Mouse (Mus musculus): ENCODE results near the gene Rab35. TPM values are rescaled to one million over a fixed set of nuclear protein-coding genes. Genes with fewer than 3 reads are reported as not detected.

Gene Rab35
- polyA plus RNA-seq, 1 experiment, result 52.0 TPM

GRCm38 (mm10) chr5:115591506-115591905, 40.2 kb upstream of the Rab35 start:
- no peak overlapping the region for H3ac ChIP-seq (ENCODE audit: control insufficient read depth, insufficient read length, low read depth)
- TF ChIP-seq CTCF (IDR thresholded peaks at IDR 0.05; ENCODE audit: control insufficient read depth, insufficient read depth, insufficient read length) (no peak), FOSL1 (IDR thresholded peaks at IDR 0.05; ENCODE audit: insufficient read depth, low read length, poor library complexity, severe bottlenecking) (no peak), MYOD1 (IDR thresholded peaks at IDR 0.05; ENCODE audit: control insufficient read depth, insufficient read length, low read depth) (no peak), CEBPB (IDR thresholded peaks at IDR 0.05; ENCODE audit: low read depth) (no peak), MAX (IDR thresholded peaks at IDR 0.05) (no peak), USF1 (IDR thresholded peaks at IDR 0.05; ENCODE audit: low read depth) (no peak), MYOG (IDR thresholded peaks at IDR 0.05; ENCODE audit: control insufficient read depth, extremely low read depth, insufficient read length) (no peak)
- H3K79me2 ChIP-seq (ENCODE audit: control insufficient read depth, insufficient read depth), result no peaks in the 10 kb centered on the region
- no peaks in the 10 kb centered on the region for H3K79me3 ChIP-seq (ENCODE audit: low read depth)
- H3K27me3 ChIP-seq (ENCODE audit: control insufficient read depth, insufficient read depth, insufficient read length), result no peaks in the 10 kb centered on the region
- no peak overlapping the region for H3K4me3 ChIP-seq (ENCODE audit: insufficient read depth, poor library complexity, severe bottlenecking)
- H3K36me3 ChIP-seq (ENCODE audit: control insufficient read depth, insufficient read depth), result peaks cover 82% of the 10 kb centered on the region

- peaks cover 68% of the 10 kb centered on the region for H3K36me3 ChIP-seq (ENCODE audit: control insufficient read depth, insufficient read depth)
- TF ChIP-seq USF1 (IDR thresholded peaks at IDR 0.05; ENCODE audit: low read depth), result no peak
- TF ChIP-seq MYOG (IDR thresholded peaks at IDR 0.05; ENCODE audit: control insufficient read depth, extremely low read depth, insufficient read length), result no peak
These were observed 28.1 kb upstream of the Rab35 start for GRCm38 (mm10) chr5:115603561-115603960.

GRCm38 (mm10) chr5:115611566-115611965, 20.1 kb upstream of the Rab35 start:
- Histone ChIP-seq H3K27me3 (ENCODE audit: control insufficient read depth, insufficient read depth, insufficient read length) (no peaks in the 10 kb centered on the region), H3ac (ENCODE audit: control insufficient read depth, insufficient read length, low read depth) (no peak overlapping the region), H3K79me2 (ENCODE audit: control insufficient read depth, insufficient read depth) (no peaks in the 10 kb centered on the region), H3K79me3 (ENCODE audit: low read depth) (no peaks in the 10 kb centered on the region), H3K36me3 (ENCODE audit: control insufficient read depth, insufficient read depth) (peaks cover 86% of the 10 kb centered on the region), H3K4me3 (ENCODE audit: insufficient read depth, poor library complexity, severe bottlenecking) (no peak overlapping the region)
- TF ChIP-seq MYOG (IDR thresholded peaks at IDR 0.05; ENCODE audit: control insufficient read depth, extremely low read depth, insufficient read length) (no peak), FOSL1 (IDR thresholded peaks at IDR 0.05; ENCODE audit: insufficient read depth, low read length, poor library complexity, severe bottlenecking) (no peak), MYOD1 (IDR thresholded peaks at IDR 0.05; ENCODE audit: control insufficient read depth, insufficient read length, low read depth) (no peak), CEBPB (IDR thresholded peaks at IDR 0.05; ENCODE audit: low read depth) (no peak), CTCF (IDR thresholded peaks at IDR 0.05; ENCODE audit: control insufficient read depth, insufficient read depth, insufficient read length) (no peak), MAX (IDR thresholded peaks at IDR 0.05) (no peak), USF1 (IDR thresholded peaks at IDR 0.05; ENCODE audit: low read depth) (no peak)

More at GRCm38 (mm10) chr5:115603561-115603960, 28.1 kb upstream of the Rab35 start:
- Histone ChIP-seq H3K4me3 (ENCODE audit: insufficient read depth, poor library complexity, severe bottlenecking) (no peak overlapping the region), H3K27me3 (ENCODE audit: control insufficient read depth, insufficient read depth, insufficient read length) (no peaks in the 10 kb centered on the region), H3ac (ENCODE audit: control insufficient read depth, insufficient read length, low read depth) (no peak overlapping the region), H3K79me3 (ENCODE audit: low read depth) (no peaks in the 10 kb centered on the region), H3K79me2 (ENCODE audit: control insufficient read depth, insufficient read depth) (no peaks in the 10 kb centered on the region)

GRCm38 (mm10) chr5:115613332-115613731, 18.4 kb upstream of the Rab35 start:
- H3ac ChIP-seq (ENCODE audit: control insufficient read depth, insufficient read length, low read depth), result no peak overlapping the region
- H3K27me3 ChIP-seq (ENCODE audit: control insufficient read depth, insufficient read depth, insufficient read length), result no peaks in the 10 kb centered on the region
- H3K4me3 ChIP-seq (ENCODE audit: insufficient read depth, poor library complexity, severe bottlenecking), result no peak overlapping the region
- H3K36me3 ChIP-seq (ENCODE audit: control insufficient read depth, insufficient read depth), result peaks cover 92% of the 10 kb centered on the region
- H3K79me3 ChIP-seq (ENCODE audit: low read depth), result no peaks in the 10 kb centered on the region
- TF ChIP-seq USF1 (IDR thresholded peaks at IDR 0.05; ENCODE audit: low read depth), result no peak
- no peaks in the 10 kb centered on the region for H3K79me2 ChIP-seq (ENCODE audit: control insufficient read depth, insufficient read depth)

- Histone ChIP-seq H3K4me3 (ENCODE audit: insufficient read depth, poor library complexity, severe bottlenecking) (no peak overlapping the region), H3K36me3 (ENCODE audit: control insufficient read depth, insufficient read depth) (peaks cover 81% of the 10 kb centered on the region), H3K27me3 (ENCODE audit: control insufficient read depth, insufficient read depth, insufficient read length) (no peaks in the 10 kb centered on the region), H3K79me2 (ENCODE audit: control insufficient read depth, insufficient read depth) (no peaks in the 10 kb centered on the region), H3ac (ENCODE audit: control insufficient read depth, insufficient read length, low read depth) (no peak overlapping the region), H3K79me3 (ENCODE audit: low read depth) (no peaks in the 10 kb centered on the region)
- TF ChIP-seq USF1 (IDR thresholded peaks at IDR 0.05; ENCODE audit: low read depth) (no peak), CEBPB (IDR thresholded peaks at IDR 0.05; ENCODE audit: low read depth) (no peak), CTCF (IDR thresholded peaks at IDR 0.05; ENCODE audit: control insufficient read depth, insufficient read depth, insufficient read length) (peak; percentile 16), MYOD1 (IDR thresholded peaks at IDR 0.05; ENCODE audit: control insufficient read depth, insufficient read length, low read depth) (no peak)
These were observed 16.8 kb upstream of the Rab35 start for GRCm38 (mm10) chr5:115614948-115615347.

GRCm38 (mm10) chr5:115619690-115620089, 12.0 kb upstream of the Rab35 start:
- TF ChIP-seq MYOD1 (IDR thresholded peaks at IDR 0.05; ENCODE audit: control insufficient read depth, insufficient read length, low read depth) (no peak), CEBPB (IDR thresholded peaks at IDR 0.05; ENCODE audit: low read depth) (no peak), FOSL1 (IDR thresholded peaks at IDR 0.05; ENCODE audit: insufficient read depth, low read length, poor library complexity, severe bottlenecking) (no peak), USF1 (IDR thresholded peaks at IDR 0.05; ENCODE audit: low read depth) (no peak), CTCF (IDR thresholded peaks at IDR 0.05; ENCODE audit: control insufficient read depth, insufficient read depth, insufficient read length) (no peak), MAX (IDR thresholded peaks at IDR 0.05) (no peak)
- Histone ChIP-seq H3ac (ENCODE audit: control insufficient read depth, insufficient read length, low read depth) (no peak overlapping the region), H3K36me3 (ENCODE audit: control insufficient read depth, insufficient read depth) (peaks cover 45% of the 10 kb centered on the region)

More at GRCm38 (mm10) chr5:115619690-115620089, 12.0 kb upstream of the Rab35 start:
- Histone ChIP-seq H3K79me2 (ENCODE audit: control insufficient read depth, insufficient read depth) (no peaks in the 10 kb centered on the region), H3K4me3 (ENCODE audit: insufficient read depth, poor library complexity, severe bottlenecking) (no peak overlapping the region), H3K27me3 (ENCODE audit: control insufficient read depth, insufficient read depth, insufficient read length) (no peaks in the 10 kb centered on the region), H3K79me3 (ENCODE audit: low read depth) (no peaks in the 10 kb centered on the region)
